Mouse (Mus musculus) cerebellum, postnatal 10 days (tissue): ENCODE measurements around the gene BC030500.
A peak's percentile ranks its signal among the peaks of the same experiment; 100 is the strongest.

Source experiments
- DNase-seq, 2 experiments: peaks; one replicate each; pipeline ENCODE4 v3.0.0; 2021; ENCODE audit warnings: mixed read lengths in 2 of 2

The BC030500 gene

DNA sequence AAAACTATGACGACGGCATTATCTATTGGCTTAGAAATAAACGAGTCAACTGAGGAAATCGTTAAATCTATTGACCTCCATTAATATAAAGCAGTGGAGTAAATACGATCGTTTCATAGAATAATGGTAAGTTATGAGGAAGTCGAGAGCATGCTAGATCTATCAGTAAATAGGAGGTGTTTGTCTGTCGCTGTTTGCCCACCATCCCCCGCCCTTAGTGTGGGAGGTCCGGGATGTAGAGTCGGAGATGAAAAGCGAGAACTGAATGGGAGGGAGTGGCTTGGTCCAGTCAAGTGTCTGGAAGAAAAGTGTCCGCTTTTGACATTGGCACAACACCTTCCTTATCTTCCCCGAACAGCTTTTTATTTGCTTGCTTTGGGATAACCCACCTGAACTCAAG lies at the start of gene BC030500:
BC030500 (plus strand) TSS at position 79 of the 400 bp plus-strand sequence.
- peak; percentile 19 to 31 for DNase-seq

DNA sequence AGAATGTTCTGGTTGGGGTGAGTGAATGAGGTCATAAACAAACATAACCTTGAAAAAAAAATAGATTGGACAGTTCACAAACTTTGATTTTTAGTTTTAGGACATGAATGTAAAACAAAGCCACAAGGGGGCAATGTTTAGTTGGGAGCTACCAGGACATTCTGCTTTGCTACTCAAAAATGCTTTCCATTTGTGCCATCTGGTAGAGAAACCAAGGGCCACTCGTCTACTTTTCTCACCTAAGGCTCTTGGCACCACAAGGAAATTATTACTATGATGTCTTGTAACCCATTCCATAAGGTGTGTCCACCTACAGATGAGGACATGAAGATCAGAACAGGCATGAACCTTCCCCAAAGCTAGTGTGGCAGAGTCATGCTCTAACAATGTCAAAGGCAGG lies 25.1 kb upstream of the BC030500 start:
- DNase-seq, result peak; percentile 52 to 79

DNA sequence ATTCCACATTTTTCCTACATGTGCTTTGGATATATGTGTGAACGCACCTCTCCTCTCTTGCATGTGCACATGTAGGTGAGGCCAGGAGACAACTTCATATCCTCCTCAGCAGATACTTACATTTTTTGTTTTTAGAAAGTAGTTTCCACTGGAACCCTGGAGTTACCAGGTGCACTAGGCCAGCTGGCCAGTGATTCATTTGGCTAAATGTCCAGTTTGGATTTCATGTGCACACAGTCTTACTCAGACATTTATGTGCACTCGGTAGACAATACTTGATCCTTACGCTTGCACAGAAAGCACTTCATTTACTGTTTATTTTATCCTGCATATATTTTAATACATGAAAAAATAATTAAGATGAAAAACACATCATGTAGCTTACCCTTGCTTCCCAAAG lies 21.0 kb upstream of the BC030500 start:
- peak; percentile 71 to 72 for DNase-seq

DNA sequence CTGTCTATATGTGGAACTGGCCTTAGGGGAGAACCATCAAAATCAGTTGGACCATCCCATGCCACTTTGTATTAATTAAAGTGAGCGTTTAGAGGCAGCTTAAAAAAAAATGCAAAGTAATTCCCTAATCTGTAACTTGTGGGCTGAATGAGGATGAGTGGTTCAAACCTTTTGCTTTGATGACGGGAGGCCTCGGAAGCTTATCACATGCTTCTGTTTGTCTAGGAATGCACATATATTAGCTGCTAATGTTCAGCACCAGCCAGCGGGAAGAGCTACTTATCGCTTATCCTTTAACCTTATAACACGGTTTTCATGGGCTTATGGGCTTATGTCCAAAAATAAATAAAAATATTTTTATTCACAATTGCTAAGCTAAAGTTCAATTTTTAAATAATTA lies 15.6 kb upstream of the BC030500 start:
- no peak for DNase-seq

DNA sequence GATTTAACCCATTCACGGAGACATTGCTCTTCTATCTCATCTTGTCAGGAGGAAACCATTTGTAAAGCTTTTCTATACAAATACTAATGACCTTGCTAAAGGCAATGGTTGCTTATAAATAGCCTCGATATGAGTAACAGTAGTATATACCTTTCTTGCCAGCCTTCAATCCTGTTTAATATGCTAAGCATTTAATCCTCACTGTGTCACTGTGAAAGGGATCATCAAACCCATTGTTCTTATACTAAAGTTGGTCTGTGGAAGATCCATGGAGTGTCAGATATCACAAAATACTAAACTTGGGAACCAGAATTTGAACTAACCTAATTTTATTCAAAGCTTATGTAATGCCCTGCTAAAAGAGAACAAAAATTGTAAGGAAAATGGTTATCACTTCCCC lies 7.1 kb upstream of the BC030500 start:
- DNase-seq, result no peak

DNA sequence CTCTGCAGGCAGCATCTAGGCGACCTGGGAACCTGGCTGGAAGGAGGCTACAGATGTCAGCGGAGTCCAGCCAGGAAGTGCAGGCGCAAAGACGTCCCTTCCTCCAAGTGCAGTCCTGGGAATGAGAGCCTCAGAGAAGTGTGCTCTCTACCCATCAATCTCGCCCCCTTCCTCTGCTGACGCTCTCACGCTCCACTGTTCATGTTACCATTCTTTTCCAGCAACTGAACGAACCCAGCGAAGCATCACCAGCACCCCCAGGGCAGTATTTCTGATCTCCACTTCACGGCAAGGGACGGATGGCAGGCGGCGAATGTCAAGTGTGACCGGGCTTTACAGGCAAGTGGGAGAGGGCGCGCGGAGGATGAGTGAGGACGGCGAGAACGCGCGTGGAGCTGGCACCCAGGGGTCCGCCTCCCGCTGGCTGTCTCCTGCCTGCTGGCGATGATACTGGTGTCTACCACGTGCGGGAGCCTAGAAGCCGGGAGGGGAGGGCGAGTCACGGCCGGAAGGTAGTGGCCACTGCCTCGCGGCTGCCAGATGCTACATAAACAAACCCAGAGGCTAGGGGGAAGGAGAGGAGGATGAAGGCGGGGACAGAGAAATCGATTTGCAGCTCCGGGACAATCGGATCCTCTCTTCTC lies 763 bp downstream of the BC030500 start, which contains the start of gene Galntl6:
Galntl6 (minus strand) TSS at position 445 of the 644 bp plus-strand sequence.
- DNase-seq, result peak; percentile 68 to 75

DNA sequence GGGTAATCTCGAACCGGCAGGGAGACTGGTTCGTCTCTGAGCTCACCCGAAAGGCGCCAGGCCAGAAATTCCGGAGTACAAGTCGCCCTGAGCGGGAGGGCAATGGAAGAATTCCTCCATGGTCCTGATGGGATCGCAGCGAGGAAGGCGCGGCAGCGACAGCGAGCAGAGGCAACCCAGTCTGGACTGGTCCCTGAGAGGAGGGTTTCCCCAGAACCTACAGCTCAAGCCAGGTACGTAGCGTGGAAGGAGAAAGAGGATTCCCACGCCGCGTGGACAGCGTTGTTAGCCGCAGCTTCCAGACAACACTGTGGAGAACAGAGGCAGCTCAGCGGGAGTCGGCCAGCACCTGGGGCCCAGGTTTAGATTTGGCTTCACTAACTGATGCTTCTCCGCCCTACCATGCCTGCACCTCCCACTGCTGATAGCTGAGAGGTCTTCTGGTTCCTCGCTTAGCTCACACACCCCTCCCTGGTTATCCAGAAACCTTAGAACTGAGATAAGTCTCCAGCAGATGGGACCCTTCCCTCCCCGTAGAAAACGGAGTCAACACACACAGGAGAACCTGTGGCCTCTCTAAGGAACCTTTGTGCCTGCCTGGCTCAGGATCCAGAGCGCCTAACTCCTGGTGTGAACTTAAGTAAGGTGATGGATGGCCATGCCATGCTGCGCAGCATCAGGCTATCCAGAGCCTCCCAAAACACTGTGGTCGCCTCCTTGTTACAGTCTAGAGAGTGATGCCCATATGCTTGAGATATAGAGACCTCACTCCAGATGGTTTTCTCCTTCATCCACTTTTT lies 1.5 kb downstream of the BC030500 start:
- DNase-seq, result peak; percentile 64 to 68

DNA sequence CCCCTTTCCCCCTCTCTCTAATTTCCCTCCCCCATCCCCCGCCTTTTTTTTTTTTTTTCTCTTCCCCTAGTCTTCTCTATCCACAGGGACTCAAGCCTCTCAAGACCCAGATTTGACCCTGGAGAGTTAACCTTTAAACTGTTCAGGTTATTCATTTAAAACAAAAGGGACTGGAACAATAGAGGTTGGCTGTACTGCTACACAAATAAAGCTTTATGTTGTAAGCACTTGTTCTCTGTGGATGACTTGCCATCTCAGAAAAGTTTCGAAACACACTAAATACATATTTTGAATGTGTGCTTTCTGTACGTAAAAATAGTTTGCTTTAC lies 2.0 kb downstream of the BC030500 start:
- DNase-seq, result no peak

DNA sequence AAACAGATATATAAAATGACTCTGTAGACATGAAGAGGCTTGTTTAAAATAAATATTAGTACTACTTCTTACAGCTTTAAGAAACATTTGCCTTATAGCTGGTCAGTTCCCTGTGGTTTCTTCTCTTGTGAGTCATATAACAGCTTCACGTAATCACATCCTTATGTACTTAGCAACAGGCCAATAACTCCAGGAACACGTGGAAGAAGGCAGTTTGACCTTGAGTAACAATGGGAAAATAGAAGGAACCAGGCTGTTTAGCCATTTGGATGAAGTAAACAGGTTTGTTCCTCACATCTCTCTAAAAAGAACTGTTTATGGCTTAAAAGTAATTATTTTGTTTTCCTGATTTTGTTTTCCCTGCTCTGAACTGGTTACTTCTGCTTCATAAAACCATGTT lies 3.6 kb downstream of the BC030500 start:
- no peak for DNase-seq

DNA sequence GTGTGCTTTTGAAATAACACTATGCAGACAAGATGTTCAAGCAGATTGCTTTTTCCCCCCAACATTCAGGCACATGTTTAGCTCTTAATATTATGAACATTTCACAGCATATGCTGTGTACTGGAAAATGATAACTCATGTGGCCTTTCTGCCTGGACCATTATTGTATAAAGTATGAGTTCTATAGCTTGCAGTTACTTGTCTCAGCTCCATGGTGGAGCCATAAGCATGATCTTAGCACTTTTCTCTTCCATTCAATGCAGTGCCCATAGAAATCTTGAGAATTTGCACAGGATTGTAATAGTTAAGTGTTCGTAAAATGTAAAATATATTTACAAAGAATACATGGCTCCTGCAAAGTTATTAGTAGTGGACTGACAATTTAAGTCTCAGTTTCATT lies 19.5 kb downstream of the BC030500 start:
- DNase-seq, result no peak

DNA sequence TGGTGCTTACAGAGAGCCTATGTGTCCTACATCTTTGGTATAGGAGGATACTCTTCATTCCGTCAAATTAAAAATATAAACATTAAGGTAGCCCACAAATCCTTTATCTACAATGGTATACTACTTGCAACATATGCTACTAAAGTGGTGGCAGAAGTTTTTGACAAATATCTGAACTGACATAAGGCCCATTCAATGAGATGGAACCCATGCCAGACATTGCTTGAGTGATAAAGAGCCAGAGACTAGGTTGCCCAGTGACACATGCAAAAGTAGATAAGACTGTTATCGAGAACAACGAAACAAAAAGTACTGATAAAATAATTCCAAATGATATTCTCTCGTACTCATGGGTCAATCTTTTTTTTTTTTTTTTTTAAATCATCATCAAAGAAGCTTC lies 32.2 kb downstream of the BC030500 start:
- DNase-seq, result no peak

DNA sequence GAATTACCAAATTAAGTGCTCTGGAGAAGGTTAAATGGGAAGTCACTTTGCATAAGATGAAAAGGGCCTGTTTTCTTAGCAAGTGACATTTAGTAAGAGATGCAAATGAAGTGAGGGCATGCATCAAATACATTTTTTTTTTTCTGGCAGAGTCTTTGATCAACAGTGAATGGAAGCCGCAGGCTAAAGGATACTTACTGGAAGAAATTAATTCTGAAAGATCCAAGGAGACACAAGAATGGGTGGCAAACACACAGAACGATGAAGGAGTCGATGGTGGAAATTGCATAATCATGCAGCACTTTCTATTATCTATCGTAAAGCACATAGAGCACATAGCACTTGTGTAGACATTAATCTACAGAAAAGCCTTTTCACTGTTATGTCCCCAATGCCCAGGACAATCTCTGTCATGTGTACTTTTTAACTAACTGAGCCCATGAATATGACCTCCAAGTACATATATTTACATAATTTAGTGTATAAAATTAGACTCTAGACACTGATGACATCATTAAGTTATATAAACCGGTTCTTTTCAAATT lies 45.7 kb downstream of the BC030500 start:
- DNase-seq, result no peak
